Mouse (Mus musculus): Measurements from ENCODE around the gene Zdhhc7.

The Zdhhc7 gene

DNA sequence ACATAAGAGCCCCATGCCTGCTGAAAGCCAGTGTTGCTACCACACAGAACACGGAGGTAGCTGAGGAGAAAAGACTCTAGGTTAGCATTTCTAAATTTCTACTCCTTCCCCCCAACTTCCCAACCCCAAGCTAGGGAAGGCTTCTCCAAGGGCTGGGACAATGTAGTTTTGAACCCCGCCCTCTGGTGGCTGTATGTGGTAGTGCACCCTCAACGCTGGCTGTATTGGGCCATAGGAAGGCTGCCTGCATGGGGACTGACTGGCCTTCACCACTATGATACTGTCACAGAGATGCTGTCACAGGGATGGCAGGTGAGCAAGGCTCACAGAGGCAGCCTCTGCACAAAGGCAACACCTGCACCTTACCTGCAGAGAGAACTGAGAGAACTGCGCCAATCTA, 29.6 kb downstream of the Zdhhc7 start:
- DNase-seq (ENCODE audit: low read depth, low spot score), result peak; percentile 65

DNA sequence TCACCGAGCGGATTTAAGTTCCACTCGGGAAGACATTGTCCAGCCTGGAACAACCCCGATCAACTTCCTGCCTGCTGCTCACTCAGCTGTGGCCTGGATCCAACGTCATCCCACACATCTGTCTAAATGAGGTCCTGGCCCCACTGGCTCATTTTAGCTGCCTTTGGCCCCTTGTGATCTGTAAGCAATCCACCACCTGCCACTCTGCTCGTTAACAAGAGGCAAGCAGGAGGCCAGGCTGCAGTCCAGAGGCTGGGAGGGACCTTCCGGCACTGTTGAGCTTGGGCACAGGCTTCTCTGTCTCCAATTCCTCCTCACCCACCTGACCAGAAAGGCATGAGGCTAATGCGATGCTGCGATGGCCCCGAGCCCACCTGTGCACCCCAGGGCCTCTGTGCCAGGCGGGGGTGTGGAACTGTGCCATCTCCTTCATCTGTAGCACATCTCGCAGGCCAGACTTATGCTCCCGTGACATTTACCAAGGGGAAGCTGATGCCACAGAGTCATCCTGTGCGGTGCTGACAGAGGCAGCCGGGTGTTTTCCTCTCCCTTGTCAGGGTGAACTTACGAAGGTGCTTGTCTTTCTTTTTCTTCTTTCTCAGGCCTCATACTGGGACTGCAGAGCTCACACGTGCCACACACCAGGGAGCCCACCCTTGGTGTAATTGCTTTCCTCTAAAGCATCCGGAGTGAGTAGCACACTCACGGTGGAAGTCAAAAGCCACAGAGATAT, 33.2 kb downstream of the Zdhhc7 start:
- DNase-seq (ENCODE audit: low read depth, low spot score), result no peak

DNA sequence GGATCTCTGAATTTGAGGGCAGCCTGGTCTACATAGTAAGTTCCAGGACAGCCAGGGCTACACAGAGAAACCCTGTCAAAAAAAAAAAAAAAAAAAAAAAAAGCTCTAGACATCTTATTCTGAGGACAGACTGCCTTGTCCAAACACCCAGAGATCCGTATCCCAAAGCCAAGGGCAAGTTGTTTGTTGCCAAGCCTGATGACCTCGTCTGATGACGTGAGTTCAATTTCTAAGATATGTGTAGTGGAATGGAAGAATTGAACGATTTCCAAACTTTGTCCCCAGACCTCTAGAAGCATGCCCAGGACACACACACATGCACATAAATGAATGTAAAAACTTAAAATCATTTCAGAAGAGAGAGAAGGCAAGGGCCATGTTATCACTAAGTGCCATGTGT, 35.1 kb downstream of the Zdhhc7 start:
- DNase-seq (ENCODE audit: low read depth, low spot score), result no peak

DNA sequence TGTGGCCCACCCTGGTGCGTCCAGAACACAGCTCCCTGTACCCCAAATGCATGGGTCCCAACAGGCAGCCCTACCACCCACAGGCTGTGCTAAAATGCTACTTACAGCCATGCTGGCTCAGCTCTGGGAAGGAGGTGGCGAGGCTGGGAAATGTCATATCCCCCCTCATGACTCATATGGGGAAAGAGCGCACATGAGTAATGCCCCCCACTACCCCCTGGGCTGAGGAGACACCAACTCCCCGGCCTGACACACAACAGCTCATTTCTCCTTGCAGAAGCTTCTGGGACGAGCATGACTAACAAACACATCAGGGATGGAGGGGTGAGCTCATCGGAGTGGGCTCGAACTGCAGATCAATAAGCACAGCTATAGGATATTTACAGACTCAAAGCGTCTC, 35.7 kb downstream of the Zdhhc7 start:
- no peak for DNase-seq (ENCODE audit: low read depth, low spot score)

DNA sequence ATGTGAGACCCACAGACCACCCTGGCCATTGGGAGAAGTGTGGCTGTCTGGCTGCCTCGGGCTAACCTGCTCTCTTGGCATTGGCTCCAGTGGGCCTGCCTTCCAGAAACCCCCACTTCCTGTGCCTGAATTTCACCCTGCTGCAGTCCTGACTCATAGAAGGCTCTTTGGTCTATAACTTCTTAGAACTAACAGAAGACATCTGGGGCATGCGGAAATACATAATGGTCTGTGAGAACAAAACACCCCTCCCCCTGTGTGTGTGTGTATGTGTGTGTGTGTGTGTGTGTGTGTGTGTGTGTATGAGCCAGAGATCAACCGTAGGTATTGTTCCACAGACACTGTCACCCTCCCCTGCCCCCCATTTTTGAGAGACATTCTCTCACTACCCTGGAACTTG, 38.0 kb downstream of the Zdhhc7 start:
- DNase-seq (ENCODE audit: low read depth, low spot score), result no peak

DNA sequence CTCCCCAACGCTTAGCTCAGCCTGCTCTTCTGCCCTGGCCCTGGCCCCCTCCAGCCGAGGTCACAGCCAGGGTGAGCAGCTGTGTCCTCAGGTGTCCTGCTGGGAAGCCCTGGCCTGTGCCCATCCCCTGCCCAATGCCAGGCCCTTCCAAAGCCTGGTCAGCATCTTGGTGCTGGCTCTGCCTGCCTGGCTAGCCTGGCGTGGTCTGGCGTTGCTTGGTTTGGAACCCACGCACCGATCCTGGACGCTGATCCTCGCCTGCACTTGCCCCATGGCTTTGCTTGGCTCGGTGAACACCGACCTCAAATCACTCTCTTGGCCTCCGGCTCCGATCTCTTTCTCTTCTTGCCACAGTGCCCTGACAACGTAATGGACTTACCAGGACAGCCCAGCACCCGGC, 38.5 kb downstream of the Zdhhc7 start:
- no peak for DNase-seq (ENCODE audit: low read depth, low spot score)

DNA sequence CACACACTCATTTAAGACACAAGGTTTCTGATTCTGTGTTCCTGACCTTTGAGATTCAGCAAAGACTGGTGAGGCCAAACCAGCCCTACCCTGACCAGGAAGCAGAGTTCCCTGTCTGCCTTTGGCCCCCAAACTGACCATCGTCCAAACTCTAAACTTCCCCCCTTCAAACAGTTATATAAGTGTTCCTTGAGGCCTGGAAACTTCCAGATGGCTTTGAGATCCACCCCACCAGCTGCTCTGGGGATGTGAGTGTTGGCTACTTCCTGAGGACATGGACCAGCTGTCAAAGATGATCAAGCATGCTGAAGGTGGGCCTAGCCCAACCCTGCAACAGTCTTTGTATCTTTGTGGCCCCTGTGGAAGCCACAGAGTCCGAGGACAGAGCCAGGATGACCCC, 44.2 kb downstream of the Zdhhc7 start:
- DNase-seq (ENCODE audit: low read depth, low spot score), result no peak

DNA sequence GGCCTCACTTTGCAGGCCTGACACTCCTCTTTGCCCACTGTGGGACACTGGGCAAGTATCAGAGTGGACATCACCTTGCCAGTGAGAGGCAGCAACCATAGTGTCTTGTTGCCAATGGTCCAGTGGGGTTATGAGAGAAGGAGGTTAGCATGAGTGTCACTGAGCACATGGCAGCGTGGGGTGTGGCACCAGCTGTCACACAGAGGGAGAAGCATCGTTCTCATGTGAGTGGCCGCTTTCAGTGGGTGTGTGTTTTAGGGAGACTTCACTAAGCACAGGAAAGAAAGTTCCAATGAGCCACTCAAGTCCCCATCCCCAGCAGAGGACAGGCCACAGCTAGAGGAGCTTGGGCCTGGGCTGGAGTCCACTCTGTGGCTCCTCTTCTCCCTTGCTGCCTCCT, 46.4 kb downstream of the Zdhhc7 start:
- no peak for DNase-seq (ENCODE audit: low read depth, low spot score)

DNA sequence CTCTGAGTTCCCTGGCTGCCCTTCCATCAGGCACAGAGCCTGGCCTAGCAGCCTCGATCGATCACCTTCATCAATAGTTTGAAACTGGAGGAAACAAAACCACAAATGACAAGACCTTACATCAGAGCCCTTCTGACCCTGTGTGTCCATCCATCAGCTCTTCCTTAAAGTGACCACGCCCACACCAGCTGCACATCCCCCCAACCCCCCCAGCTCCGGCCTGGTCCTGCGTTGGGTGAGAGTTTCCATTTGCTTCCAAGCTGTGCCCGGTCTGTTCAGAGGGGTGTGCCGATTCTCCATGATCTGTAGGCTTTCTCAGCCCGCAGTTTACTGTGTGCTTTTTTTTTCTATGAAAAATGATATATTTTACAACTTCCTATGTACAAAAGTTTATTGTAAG, 49.0 kb downstream of the Zdhhc7 start:
- no peak for DNase-seq (ENCODE audit: low read depth, low spot score)

DNA sequence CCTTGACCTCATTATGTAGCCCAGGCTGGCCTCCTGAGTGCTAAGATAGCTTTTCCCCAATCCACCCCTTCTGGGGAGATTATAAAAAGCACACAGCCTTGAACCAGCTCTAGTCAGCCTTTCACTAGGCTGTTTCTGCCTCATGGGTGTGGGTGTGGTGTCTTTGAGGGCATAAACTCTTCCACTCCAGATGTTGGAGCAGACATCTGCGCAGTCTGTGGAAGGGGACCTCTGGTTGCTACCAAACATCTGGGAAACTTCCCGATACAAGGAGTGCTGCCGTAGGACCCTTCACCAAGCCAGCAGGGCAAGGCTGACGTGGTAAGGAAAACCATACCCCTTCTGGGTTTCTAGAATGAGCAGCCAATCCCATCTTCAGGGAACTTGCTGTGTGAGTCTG, 49.4 kb downstream of the Zdhhc7 start:
- no peak for DNase-seq (ENCODE audit: low read depth, low spot score)

DNA sequence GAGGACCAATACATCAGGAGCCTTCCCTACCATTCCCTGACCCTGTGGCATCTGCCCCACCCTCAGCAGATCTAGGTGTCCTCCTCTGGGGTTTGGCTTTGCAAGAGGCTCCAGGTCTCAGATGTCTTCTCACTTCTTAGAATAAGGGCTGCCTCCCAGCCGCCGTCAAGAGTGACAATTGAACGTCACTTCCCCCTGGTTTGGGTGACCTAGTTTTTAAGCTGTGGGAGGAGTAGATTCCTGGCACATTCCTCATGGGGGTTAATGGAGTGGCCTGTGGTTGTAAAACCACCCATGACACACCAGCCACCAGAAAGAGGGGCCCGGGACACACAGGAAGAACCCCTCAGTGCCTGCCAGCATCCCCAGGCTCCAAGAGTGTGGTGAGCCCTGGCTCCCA, 50.3 kb downstream of the Zdhhc7 start:
- DNase-seq (ENCODE audit: low read depth, low spot score), result no peak

DNA sequence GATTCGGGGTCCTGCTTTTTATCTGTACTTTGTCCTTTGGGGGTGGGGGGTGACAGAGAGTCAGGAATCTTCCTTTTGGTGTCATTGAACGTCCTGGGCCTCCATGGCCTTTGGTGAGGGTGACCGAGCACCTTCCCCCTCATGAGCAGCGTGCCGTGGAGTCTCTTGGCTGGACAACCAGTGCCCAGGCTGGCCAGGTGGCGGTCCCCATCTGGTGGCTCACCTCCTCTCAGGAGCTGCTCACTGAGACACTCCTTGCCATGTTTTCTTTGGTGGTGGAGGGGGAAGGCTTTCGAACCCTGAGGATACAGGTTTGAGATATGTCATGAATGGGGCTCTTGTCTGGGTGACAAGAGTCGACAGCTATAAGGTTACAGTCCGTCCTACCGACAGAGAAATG, 50.9 kb downstream of the Zdhhc7 start:
- DNase-seq (ENCODE audit: low read depth, low spot score), result no peak

DNA sequence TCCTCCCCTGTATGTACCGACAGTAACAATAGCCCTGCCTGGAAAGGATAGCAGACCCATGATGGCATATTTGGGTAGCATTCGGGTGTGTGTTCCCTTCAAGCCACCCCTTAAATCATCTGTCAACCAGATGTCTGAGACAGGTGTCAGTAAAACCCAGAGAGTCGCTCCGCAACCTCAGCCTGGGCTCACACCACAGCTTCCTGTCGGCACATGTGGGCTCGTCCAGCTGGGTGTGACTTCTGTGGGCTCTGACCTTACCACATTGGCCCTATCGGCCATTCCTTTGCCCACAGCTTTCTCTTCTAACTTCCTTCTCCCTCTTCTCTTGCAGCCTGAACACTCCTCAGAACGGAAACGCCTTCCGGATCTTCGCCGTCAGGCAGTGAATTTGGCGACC, 51.3 kb downstream of the Zdhhc7 start:
- DNase-seq (ENCODE audit: low read depth, low spot score), result no peak

DNA sequence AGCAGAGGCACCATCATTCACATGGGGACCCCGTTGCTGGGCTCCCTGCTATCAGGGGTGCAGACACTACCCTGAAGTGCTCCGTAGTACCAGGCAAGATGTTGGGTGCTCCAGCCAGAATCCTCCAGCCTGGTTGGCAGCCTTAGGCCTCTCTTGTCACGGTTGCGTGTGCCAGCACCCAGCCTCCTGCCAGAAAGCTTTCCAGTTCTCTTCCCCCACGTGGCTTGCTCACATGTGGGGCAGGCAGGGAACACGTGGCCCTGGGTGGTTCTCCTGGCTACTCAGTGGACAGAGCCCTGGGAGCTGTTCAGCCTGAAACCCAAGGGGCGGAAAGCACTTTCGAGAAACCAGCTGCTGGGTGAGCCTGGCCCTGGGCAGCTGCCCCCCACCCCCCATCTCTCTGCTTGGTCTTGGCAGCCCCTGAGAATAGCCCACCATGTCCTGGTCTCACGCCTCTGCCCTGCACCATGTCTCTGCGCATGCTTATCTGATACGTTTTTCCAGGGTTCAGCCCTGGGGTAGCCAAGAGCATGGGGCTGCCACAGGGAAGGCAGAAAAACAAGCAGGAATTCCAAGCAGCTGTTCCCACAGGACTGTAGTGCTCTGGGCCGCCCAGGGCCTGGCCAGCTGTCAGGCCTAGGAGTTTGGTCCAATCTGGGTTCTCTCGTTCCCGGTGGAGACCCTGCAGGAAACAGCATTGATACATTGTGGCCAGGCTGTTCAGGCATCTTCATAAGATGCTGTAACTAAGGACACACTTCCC, 54.8 kb downstream of the Zdhhc7 start:
- DNase-seq (ENCODE audit: low read depth, low spot score), result no peak

DNA sequence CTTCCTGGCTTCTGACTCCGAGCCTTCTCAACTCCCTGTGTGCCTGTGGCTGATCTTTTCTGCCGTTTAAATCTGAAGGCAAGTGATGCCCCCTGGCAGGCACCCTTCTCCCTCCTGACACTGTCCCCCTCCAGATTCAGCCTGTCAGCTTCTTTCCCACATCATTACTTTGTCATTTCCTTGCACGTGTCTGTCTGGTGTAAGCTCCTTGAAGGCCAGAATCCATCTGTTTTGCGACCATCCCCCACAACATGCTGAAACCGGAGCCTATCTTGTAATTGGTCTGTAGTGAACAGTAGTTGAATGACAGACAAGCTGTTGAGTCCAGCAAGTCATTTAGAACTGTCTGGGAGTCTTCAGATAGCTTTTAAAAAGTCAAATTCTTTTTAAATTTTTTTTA, 55.8 kb downstream of the Zdhhc7 start:
- DNase-seq (ENCODE audit: low read depth, low spot score), result no peak

DNA sequence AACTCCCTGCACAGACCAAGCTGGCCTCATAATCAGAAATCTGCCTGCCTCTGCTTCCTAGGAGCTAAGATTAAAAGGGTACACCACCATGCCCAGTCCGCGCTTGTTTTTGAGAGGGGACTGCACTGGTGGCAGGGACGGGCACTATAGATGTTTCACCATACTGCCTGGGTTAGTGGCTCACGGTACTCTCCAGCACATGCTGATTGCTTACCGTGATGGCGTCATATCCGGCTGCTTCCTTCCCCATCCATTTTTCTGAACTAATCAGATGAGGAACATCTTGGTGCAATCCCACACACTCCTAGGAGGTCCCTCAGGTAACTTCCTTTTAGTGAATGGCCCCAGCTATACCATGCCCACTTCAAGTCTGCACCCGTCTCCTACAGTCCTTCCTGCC, 56.4 kb downstream of the Zdhhc7 start:
- no peak for DNase-seq (ENCODE audit: low read depth, low spot score)

DNA sequence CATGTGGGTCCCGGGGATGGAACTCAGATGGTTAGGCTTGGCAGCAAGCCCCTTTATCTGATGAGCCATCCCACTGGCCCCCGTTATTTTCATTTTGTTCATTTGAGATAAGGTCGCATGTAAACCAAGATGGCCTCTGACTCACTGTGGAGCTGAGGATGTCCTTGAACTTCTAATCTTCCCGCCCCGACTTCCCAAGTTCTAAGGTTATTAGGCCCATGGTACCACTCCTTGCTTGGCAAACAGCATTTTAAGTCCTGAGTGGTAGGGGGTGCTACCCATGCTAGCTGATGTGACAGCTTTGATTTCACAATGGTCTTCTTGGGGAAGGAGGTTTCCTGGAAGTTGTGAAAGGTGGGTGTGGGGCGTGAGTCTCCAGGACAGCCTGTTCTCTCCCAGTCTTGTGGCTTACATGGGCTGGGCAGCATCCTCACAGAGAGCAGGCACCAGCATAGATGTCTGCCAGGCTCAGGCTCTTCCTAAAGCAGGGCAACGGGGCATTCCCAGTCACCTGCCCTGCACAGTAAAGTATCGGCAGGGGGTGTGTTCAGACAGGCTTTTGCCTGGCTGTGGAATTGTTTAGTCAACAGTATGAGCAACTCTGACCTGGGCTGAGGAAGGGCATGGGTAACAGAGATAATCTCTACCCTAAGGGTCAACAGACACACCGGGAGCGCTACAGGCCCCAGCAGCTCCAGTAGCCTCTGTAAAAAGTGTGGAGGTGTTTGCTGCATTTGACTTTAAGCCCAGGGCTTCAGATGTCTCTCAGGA, 58.6 kb downstream of the Zdhhc7 start:
- DNase-seq (ENCODE audit: low read depth, low spot score), result no peak

DNA sequence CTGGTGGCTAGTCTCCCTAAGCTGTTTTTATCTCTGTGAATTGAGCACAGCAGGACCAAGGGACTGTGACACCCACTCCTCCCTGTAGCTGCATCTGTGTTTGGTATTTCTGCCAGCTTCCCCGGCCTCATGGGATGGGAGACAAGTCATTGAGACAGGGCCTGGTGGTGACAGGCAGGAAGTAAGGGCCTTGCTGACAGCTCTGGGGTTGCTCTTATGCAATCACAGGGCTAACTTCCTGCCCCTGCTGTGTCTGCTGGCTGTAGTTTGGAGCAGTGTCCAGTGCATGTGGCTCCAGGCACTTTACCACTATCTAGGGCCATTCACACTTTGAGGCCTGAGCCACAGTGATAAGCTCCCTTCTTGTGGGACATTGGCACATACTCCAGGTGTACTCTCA, 60.4 kb downstream of the Zdhhc7 start:
- DNase-seq (ENCODE audit: low read depth, low spot score), result no peak

DNA sequence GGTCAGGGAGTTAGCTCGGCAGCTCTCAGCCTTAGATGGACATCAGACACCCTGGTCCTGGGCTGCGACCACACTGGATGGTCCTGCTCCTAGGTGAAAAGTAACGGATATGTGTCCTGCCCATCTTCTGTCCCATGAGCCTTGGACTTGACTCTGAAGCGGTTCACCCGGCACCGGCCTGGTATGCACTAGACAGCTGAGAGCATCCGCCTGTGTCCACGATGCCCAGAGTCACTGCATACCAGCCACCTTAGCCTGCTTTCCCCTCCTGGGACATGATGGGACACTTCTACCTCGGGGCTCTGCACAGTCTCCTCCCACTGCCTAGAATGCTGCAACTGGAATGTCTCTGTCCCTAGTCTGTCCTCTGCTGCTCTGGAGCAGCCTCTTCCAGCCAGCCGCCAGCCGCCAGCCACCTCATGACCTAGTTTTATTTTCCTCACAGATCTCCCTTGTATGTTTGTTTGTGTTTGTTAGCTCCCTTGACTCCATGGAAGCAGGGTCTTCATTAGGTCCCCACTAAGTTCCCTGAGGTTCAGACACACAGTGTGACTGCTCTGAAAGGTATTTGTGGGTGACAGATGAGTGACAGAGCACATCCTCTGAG, 61.9 kb downstream of the Zdhhc7 start:
- DNase-seq (ENCODE audit: low read depth, low spot score), result no peak

DNA sequence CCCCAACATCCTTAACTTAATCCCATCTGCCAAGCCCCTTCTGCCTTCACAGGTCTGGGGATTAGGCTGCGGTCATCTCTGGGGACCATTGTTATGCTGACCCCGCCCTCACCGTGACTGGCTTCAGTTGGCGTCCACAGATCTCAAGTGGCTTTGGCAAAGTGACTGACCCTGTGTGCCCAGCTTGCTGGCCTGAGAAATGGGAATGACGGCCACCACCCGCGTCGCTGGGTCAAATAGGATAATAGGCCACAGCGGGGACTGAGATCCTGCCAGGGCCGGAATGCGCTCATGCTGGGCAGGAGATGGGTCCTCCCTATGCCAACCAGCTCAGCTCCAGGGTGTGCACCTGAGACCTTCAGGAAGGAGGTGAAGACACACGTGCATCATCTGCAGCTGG, 62.5 kb downstream of the Zdhhc7 start:
- no peak for DNase-seq (ENCODE audit: low read depth, low spot score)

DNA sequence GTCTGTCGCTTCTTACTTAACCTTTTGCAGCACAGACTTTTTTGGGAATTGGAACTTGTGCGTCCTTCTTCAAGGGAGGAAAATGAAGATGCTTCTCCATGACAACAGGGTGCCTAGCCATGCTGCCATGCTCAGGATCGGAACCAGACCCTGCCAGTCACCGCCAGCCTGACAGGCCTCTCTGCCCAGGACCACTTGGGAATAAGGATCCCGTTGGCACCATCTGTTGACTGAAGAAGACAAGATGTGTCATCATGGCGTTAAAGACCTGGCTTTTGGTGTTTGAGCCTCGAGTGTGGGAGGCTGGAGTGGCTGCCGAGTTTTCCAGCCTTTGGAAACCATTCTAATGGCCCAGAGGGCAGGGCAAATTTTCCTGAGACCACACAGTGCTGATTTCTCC, 63.7 kb downstream of the Zdhhc7 start:
- DNase-seq (ENCODE audit: low read depth, low spot score), result no peak

DNA sequence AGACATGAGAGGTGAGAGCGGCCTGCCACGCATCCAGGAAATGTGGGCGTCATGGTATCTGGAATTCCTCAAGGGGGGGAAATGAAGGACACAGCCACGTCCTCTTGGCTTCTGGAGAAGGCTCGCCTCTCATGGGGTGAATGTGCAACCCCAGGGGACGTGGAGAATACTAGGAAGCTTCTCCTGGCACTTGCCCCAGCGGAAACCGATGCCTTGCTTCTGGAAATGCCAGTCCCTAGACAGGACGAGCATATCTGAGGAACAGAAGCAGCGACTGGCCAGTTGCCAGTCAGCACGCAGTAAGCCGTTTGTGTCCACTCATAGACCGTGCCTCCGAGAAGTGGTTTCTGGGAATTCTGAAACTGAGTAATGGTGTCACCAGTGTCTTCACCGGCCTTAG, 64.1 kb downstream of the Zdhhc7 start:
- no peak for DNase-seq (ENCODE audit: low read depth, low spot score)
